Mouse (Mus musculus): ENCODE data around the gene Arhgap22. TPM values are rescaled to one million over a fixed set of nuclear protein-coding genes. Genes with fewer than 3 reads are reported as not detected.
A peak's percentile ranks its signal among the peaks of the same experiment; 100 is the strongest.

The Arhgap22 gene
- polyA plus RNA-seq, 1 experiment from 2014 or later = 1.9 TPM

DNA sequence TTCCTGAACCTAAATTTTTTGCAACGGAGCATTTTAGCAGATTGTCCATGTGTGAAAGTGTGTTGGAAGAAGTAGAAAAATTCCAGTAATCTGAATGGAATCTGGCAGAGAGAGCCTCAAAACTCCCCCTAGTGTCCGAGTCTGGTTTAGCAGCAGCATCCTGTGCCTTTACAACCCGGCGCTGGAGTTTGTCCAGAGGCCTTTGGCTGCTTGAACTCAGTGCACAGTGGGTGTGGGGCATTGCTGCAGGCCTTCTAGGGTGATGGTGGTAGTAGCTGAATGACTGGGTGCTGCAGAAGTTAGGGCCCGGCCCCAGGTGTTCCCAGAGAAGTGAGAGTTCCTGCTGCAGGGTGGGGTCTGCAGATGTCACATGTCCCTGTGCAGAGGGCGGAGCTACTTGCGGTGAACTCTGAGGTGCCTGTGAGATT is 108.8 kb downstream of the Arhgap22 start:
- WGBS = 26% methylated on average over 7 of the region's 7 CpGs
- H3K27ac ChIP-seq = no peak overlapping the region
- no peak overlapping the region for H3K4me2 ChIP-seq
- H3K4me3 ChIP-seq = no peak overlapping the region
- no peaks in the 10 kb centered on the region for H3K9me3 ChIP-seq
- peaks cover 56% of the 10 kb centered on the region for H3K27me3 ChIP-seq
- no peak overlapping the region for H3K9ac ChIP-seq
- ATAC-seq (ENCODE audit: low FRiP score) = no peak
- H3K36me3 ChIP-seq = no peaks in the 10 kb centered on the region
- peaks cover 29% of the 10 kb centered on the region for H3K4me1 ChIP-seq (replicated peaks)

DNA sequence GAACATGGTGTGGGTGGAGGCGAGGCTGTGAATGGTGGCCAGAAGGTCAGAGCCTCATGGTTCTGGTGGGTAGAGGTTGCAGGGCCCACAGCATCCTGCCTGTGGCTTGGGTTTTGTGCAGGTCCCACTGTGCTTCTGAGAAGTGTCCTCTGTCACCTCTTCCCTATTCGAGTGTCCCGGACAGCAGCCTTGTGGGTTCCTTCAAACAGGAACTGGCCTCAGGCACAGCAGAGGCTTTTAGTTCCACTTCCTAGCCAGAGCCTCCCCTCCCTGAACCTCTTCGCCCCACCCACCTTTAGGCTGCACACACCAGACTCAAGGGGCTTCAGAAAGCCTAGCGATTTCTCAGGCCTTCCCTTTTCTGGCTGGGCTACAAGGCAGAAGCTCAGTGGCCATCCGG is 110.7 kb downstream of the Arhgap22 start:
- WGBS = 76% methylated on average over 6 of the region's 6 CpGs
- Histone ChIP-seq H3K4me1 (replicated peaks) (peaks cover 25% of the 10 kb centered on the region), H3K36me3 (no peaks in the 10 kb centered on the region), H3K9me3 (no peaks in the 10 kb centered on the region), H3K4me2 (no peak overlapping the region), H3K27me3 (peaks cover 39% of the 10 kb centered on the region), H3K27ac (no peak overlapping the region), H3K9ac (0 out of 2 replicates have a peak overlapping the region, but pooled peaks have one; percentile 8), H3K4me3 (no peak overlapping the region)
- no peak for ATAC-seq (ENCODE audit: low FRiP score)

DNA sequence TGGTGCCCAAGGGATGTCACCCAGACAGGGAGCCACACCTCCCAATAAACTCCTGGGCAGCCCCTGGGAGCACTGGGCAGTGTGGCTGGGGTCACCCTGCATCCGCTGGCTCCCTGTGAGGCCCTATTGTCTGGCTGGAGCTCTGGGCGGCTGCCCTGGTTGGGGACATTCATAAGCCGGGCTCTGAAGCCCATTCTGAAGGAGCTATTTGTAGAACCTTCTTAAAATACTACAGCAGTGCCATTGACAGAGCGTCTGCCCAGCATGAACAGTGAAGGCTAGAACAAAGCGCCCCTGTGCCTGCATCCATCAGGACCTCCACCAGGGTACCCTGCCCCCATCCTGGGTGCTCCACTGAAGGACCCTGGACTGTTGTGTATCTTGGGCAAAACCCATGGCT is 114.5 kb downstream of the Arhgap22 start:
- H3K36me3 ChIP-seq = no peaks in the 10 kb centered on the region
- WGBS = 40% methylated on average over 5 of the region's 5 CpGs
- no peaks in the 10 kb centered on the region for H3K9me3 ChIP-seq
- H3K4me2 ChIP-seq = no peak overlapping the region
- H3K4me3 ChIP-seq = no peak overlapping the region
- H3K9ac ChIP-seq = no peak overlapping the region
- H3K4me1 ChIP-seq (replicated peaks) = peaks cover 7% of the 10 kb centered on the region; the same call in 1 of the 2 replicates
- H3K27ac ChIP-seq = no peak overlapping the region
- no peak for ATAC-seq (ENCODE audit: low FRiP score)
- H3K27me3 ChIP-seq = peaks cover 4% of the 10 kb centered on the region; the same call in 1 of the 2 replicates

DNA sequence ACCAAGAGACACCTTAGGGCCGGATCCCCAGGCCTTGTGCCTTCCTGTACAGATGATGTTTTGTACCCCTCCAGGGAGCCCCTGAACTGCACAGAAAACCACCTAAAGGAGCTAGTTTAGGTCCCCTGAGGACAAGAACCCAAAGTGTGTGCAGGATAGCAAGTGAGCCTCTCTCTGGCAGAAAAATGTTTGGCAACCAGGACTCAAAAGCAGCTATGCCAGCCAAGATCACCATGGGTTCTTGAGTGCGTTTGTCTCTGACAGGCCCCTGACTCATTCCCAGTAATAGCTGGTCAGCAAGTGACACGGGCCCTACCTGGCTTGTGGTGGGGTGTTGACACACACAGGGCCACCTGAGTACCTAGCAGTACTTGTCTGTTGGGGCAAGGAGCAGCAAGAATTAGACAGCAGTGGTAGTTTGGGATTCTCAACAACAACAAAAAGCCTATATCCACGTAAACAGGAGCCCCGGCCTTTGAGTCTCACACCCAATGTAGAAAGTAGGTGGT is 115.5 kb downstream of the Arhgap22 start:
- Histone ChIP-seq H3K4me3 (no peak overlapping the region), H3K27ac (no peak overlapping the region), H3K36me3 (no peaks in the 10 kb centered on the region), H3K4me2 (no peak overlapping the region), H3K9me3 (no peaks in the 10 kb centered on the region), H3K4me1 (replicated peaks) (peaks cover 7% of the 10 kb centered on the region; the same call in 1 of the 2 replicates), H3K27me3 (0 out of 2 replicates have a peak, but pooled peaks cover 3% of the 10 kb centered on the region), H3K9ac (no peak overlapping the region)
- no peak for ATAC-seq (ENCODE audit: low FRiP score)
- 91% methylated on average over 5 of the region's 5 CpGs for WGBS

DNA sequence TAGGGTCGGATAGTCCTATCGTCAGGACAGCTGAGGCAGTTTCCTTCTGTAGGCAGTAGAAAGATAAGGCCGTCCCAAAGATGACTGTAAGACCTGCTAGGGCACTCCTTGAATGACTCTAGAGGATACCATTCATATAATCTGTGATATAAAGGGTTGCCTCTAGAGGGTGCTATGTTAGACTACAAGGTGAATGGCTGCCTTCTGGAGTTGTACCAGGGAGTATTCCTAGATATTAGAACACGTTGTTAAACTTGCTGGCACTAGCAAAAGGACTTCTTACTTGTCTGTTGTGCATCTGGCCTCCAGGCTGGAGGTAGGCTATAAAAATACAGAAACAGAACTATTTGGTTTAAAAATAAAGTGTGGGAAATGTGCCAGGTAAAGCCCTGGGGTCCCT is 117.2 kb downstream of the Arhgap22 start:
- no peak overlapping the region for H3K9ac ChIP-seq
- H3K4me1 ChIP-seq (replicated peaks) = peaks cover 12% of the 10 kb centered on the region
- WGBS = 66% methylated on average over 4 of the region's 4 CpGs
- H3K27me3 ChIP-seq = 0 out of 2 replicates have a peak, but pooled peaks cover 3% of the 10 kb centered on the region
- ATAC-seq (ENCODE audit: low FRiP score) = no peak
- H3K36me3 ChIP-seq = no peaks in the 10 kb centered on the region
- H3K27ac ChIP-seq = no peak overlapping the region
- H3K9me3 ChIP-seq = no peaks in the 10 kb centered on the region
- no peak overlapping the region for H3K4me2 ChIP-seq
- no peak overlapping the region for H3K4me3 ChIP-seq

DNA sequence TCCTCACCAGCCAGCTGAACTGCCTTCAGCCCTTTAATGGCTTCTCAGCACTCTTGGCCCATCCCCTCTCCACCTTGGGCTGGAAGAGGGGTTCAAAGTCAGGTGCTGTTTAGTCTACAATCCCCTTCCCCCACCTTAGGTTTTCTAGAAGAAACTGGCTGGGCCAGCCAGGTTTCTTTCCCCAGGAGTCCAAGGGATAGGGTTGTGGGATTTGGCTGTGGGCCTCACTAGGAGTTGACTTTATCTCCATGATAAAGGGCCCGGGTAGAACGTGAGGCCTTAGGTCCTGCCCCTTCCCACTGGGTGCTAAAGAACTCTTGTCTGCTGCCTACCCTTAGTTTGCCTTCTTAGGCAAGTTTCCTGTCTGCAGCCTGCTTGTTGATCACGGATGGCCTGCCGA is 117.8 kb downstream of the Arhgap22 start:
- no peaks in the 10 kb centered on the region for H3K36me3 ChIP-seq
- WGBS = 36% methylated on average over 4 of the region's 4 CpGs
- ATAC-seq (ENCODE audit: low FRiP score) = no peak

DNA sequence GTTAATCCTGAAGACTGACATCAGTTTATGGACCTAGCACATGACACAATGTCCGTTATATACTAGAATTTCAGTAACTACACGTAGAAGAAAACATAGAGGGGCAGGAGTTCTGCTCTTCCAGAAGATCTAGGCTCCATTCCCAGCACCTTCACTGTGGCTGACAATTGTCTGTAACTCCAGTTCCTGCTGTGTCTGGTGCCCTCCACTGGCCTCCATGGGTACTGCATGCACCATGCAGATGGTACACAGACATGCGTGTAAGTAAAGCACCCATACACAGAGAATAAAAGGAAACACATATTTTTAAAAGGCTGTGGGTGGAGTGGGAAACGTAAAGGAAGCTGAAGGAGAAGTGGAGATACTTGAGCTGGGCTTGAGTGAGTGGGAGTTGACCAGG is 120.0 kb downstream of the Arhgap22 start:
- H3K27me3 ChIP-seq = 0 out of 2 replicates have a peak, but pooled peaks cover 3% of the 10 kb centered on the region
- no peak overlapping the region for H3K27ac ChIP-seq
- ATAC-seq (ENCODE audit: low FRiP score) = no peak
- no peak overlapping the region for H3K4me2 ChIP-seq
- H3K4me3 ChIP-seq = no peak overlapping the region
- peaks cover 5% of the 10 kb centered on the region for H3K4me1 ChIP-seq (replicated peaks)
- H3K9ac ChIP-seq = no peak overlapping the region
- H3K36me3 ChIP-seq = no peaks in the 10 kb centered on the region
- no peaks in the 10 kb centered on the region for H3K9me3 ChIP-seq
- WGBS = 84% methylated on average over 4 of the region's 4 CpGs

More for the DNA sequence above, 117.8 kb downstream of the Arhgap22 start:
- Histone ChIP-seq H3K4me2 (no peak overlapping the region), H3K27me3 (no peaks in the 10 kb centered on the region), H3K9me3 (no peaks in the 10 kb centered on the region), H3K4me3 (no peak overlapping the region), H3K9ac (no peak overlapping the region), H3K4me1 (replicated peaks) (peaks cover 12% of the 10 kb centered on the region), H3K27ac (no peak overlapping the region)

DNA sequence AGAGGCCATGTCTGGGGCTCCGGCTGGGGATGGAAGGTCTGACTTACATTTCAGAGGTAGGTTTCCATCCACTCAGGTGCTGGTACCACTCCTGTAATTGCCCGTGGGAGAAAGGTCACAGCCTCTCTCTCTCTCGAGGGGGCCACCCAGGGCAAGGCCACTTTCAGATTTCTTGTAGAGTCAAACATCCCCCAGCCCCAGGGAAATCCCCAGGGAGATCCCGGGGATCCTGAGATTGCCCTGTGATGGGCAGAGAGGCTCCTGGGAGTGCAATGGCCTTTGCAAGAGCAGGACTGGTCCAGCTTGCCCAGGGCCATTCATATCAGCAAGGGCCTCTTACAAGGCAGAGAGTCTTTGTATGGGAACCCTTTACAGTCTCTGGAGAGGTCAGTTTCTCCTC is 120.6 kb downstream of the Arhgap22 start:
- no peak overlapping the region for H3K4me3 ChIP-seq
- 0 out of 2 replicates have a peak, but pooled peaks cover 3% of the 10 kb centered on the region for H3K27me3 ChIP-seq
- H3K4me1 ChIP-seq (replicated peaks) = peaks cover 5% of the 10 kb centered on the region
- H3K27ac ChIP-seq = no peak overlapping the region
- no peaks in the 10 kb centered on the region for H3K9me3 ChIP-seq
- 85% methylated on average over 4 of the region's 4 CpGs for WGBS
- H3K36me3 ChIP-seq = no peaks in the 10 kb centered on the region
- ATAC-seq (ENCODE audit: low FRiP score) = no peak
- H3K9ac ChIP-seq = no peak overlapping the region
- H3K4me2 ChIP-seq = no peak overlapping the region

DNA sequence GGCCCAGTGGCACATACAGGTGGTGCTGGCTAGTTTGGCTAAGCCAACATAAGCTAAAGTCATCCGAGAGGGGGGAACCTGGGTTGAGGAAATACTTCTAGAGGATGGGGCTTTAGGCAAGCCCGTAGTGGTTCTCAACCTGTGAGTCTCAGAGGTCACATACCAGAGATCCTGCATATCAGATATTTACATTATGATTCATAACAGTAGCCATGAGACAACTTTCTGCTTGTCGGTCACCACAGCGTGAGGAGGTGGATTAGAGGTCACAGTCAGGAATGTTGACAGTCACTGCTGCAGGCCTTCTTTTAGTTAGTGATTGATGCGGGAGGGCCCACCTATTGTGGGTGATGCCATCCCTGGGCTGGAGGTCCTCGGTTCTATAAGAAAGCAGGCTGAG is 121.9 kb downstream of the Arhgap22 start:
- no peak overlapping the region for H3K9ac ChIP-seq
- ATAC-seq (ENCODE audit: low FRiP score) = no peak
- H3K27me3 ChIP-seq = 0 out of 2 replicates have a peak, but pooled peaks cover 3% of the 10 kb centered on the region
- H3K27ac ChIP-seq = no peak overlapping the region
- no peak overlapping the region for H3K4me3 ChIP-seq
- no peaks in the 10 kb centered on the region for H3K36me3 ChIP-seq
- 67% methylated on average over 6 of the region's 6 CpGs for WGBS
- H3K9me3 ChIP-seq = no peaks in the 10 kb centered on the region
- H3K4me2 ChIP-seq = no peak overlapping the region
- H3K4me1 ChIP-seq (replicated peaks) = peaks cover 5% of the 10 kb centered on the region

DNA sequence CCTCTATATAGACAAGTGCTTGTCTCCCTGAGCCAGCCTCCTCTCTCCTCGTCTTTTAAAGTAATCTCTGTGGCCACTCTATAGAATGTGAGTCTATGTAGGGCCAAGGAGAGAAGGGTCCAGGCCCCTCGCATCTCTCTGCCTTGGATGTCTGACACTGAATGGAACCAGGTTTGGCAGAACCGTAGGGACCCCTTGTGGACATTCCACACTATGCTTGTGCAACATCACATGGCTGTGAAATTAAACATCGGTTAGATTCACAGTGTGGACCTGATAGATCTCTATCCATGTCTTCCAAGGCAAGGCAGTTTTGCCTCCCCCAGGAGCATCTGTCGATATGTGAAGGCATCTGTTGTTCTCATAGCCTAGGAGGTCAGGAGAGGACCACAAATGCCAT is 124.9 kb downstream of the Arhgap22 start:
- no peaks in the 10 kb centered on the region for H3K36me3 ChIP-seq
- no peak overlapping the region for H3K4me3 ChIP-seq
- no peak overlapping the region for H3K9ac ChIP-seq
- peaks cover 5% of the 10 kb centered on the region for H3K4me1 ChIP-seq (replicated peaks)
- H3K9me3 ChIP-seq = no peaks in the 10 kb centered on the region
- no peak overlapping the region for H3K4me2 ChIP-seq
- ATAC-seq (ENCODE audit: low FRiP score) = no peak
- 73% methylated on average over 5 of the region's 5 CpGs for WGBS
- no peak overlapping the region for H3K27ac ChIP-seq
- H3K27me3 ChIP-seq = 0 out of 2 replicates have a peak, but pooled peaks cover 7% of the 10 kb centered on the region

DNA sequence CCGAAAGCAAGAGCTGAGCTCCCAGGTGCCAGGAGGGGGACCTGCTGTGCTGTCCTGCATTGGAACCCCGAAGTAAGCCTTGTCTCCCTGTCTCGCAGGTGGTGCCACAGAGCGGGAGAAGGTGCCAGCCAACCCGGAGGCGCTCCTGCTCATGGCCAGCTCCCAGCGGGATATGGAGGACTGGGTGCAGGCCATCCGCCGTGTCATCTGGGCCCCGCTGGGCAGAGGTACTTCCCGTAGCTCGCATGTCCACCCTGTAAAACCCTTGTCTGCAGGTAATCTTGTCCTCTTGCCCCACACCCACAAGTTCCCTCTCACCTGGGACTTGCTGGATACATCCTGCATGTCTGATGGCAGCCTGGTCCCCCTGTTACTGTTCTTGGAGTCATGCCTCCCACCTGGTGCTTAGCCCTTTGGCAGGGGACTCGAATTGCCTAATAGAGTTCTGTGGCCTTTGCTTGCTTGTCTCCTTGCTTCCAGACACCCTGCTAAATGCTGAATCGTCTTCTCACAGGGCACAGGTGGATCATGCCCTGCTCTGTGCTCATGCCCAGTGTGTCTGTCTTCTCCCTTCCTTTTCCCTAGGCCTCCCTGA is 129.4 kb downstream of the Arhgap22 start:
- Histone ChIP-seq H3K4me2 (no peak overlapping the region), H3K4me1 (replicated peaks) (no peaks in the 10 kb centered on the region), H3K36me3 (no peaks in the 10 kb centered on the region), H3K9ac (no peak overlapping the region), H3K27me3 (peaks cover 6% of the 10 kb centered on the region), H3K4me3 (no peak overlapping the region), H3K27ac (no peak overlapping the region), H3K9me3 (no peaks in the 10 kb centered on the region)
- 94% methylated on average over 14 of the region's 14 CpGs for WGBS
- no peak for ATAC-seq (ENCODE audit: low FRiP score)

DNA sequence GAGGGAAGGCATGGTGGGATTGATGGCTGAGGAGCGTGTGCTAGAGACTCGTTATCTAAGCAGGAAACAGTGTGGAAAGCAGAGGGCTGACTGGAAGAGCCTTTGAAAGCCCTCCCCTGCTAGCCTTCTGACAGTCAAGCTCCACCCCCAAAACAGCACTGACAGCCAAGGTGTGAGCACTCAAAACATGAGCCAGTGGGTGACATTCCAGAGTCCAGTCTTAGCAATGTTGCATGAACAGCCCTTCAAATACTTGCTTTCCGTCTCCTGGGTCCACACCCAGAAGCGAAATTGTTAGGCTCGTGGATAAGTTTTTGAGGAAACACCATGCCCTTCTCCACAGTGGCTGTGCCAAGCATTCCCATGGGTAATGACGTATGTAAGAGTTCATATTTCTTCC is 132.7 kb downstream of the Arhgap22 start:
- no peak for ATAC-seq (ENCODE audit: low FRiP score)
- WGBS = 80% methylated on average over 6 of the region's 6 CpGs
- H3K27ac ChIP-seq = no peak overlapping the region
- no peaks in the 10 kb centered on the region for H3K36me3 ChIP-seq
- peaks cover 9% of the 10 kb centered on the region for H3K4me1 ChIP-seq (replicated peaks)
- H3K4me2 ChIP-seq = no peak overlapping the region
- H3K9ac ChIP-seq = no peak overlapping the region
- peaks cover 39% of the 10 kb centered on the region for H3K27me3 ChIP-seq
- H3K4me3 ChIP-seq = no peak overlapping the region
- no peaks in the 10 kb centered on the region for H3K9me3 ChIP-seq

DNA sequence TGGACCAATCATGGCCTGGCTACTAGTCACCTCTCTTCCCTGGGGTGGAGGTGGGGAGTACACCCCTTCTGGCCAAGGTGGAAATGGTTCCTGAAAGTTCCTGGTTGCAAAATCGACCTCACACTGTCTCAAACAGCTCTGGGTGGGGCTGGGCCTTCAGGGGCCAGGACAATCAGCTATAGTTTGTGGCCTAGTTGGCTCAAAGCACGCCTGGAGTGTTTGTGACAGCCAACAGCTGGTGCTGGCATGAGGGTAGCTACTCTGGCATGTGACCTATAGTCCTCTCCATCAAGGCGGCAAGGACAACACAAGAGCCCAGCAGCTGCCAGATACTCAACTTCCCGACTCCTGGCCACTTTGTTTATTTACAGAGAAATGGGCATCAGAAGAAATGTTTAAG is 133.9 kb downstream of the Arhgap22 start:
- Histone ChIP-seq H3K4me1 (replicated peaks) (peaks cover 9% of the 10 kb centered on the region), H3K9ac (no peak overlapping the region)
- 59% methylated on average over 4 of the region's 4 CpGs for WGBS

More for the DNA sequence above, 133.9 kb downstream of the Arhgap22 start:
- Histone ChIP-seq H3K4me3 (no peak overlapping the region), H3K36me3 (no peaks in the 10 kb centered on the region), H3K9me3 (no peaks in the 10 kb centered on the region), H3K27ac (no peak overlapping the region), H3K27me3 (peaks cover 51% of the 10 kb centered on the region), H3K4me2 (no peak overlapping the region)
- ATAC-seq (ENCODE audit: low FRiP score) = no peak
